Comparison of ENCODE assay signal across 13 mouse cellular contexts in genomic region chr7:67613795-67614463, GRCm38 (mm10). TPM values are rescaled to one million over a fixed set of nuclear protein-coding genes. Genes with fewer than 3 reads are reported as not detected.
DNase-seq lines count a peak whose midpoint lies in the region; ATAC-seq and TF ChIP-seq lines count a peak whose summit lies in the region.
"Had no signal": no experiment of that assay in that cellular context is flagged by ENCODE, and none has a peak within 500 bp of the region (broad histone marks: within the 10 kb centered on the region; RNA-seq: fewer than 3 reads in every experiment).

No protein-coding gene starts in this region.

- peak overlapping the region; percentile 24 for H3K4me2 ChIP-seq in heart, embryonic 12.5 days
- H3K4me2 ChIP-seq in kidney, postnatal 0 days (ENCODE audit: low read length), result no peak overlapping the region
- H3K4me2 ChIP-seq: embryonic facial prominence, embryonic 13.5 days; liver, embryonic 11.5 days; stomach, embryonic 15.5 days had no signal

- no peak for TF ChIP-seq CTCF in kidney, postnatal 0 days (IDR thresholded peaks at IDR 0.05; ENCODE audit: low read depth)

- no peaks in the 10 kb centered on the region for H3K9me3 ChIP-seq in heart, embryonic 12.5 days (replicated peaks)
- no peaks in the 10 kb centered on the region for H3K9me3 ChIP-seq in kidney, postnatal 0 days (replicated peaks; ENCODE audit: low read length)
- H3K9me3 ChIP-seq: embryonic facial prominence, embryonic 13.5 days; stomach, embryonic 15.5 days had no signal

- H3K4me1 ChIP-seq in brown adipose tissue, adult 24 weeks (ENCODE audit: control insufficient read depth, insufficient read depth, insufficient read length, low read length), result peaks cover 10% of the 10 kb centered on the region
- H3K4me1 ChIP-seq in heart, embryonic 12.5 days (replicated peaks), result peaks cover 42% of the 10 kb centered on the region
- no peaks in the 10 kb centered on the region for H3K4me1 ChIP-seq in kidney, postnatal 0 days (replicated peaks; ENCODE audit: insufficient read depth, low read length)
- H3K4me1 ChIP-seq: stomach, embryonic 15.5 days had no signal

- peak overlapping the region; percentile 41 for H3K27ac ChIP-seq in brown adipose tissue, adult 24 weeks (replicated peaks; ENCODE audit: low read depth, low read length)
- peak overlapping the region; percentile 80 for H3K27ac ChIP-seq in heart, embryonic 12.5 days (ENCODE audit: poor library complexity, severe bottlenecking)
- H3K27ac ChIP-seq in kidney, postnatal 0 days, result 0 out of 2 replicates have a peak overlapping the region, but pooled peaks have one; percentile 3
- H3K27ac ChIP-seq: embryonic facial prominence, embryonic 13.5 days; stomach, embryonic 15.5 days had no signal

- H3K4me3 ChIP-seq in brown adipose tissue, adult 24 weeks (ENCODE audit: insufficient read depth, low read depth, low read length), result no peak overlapping the region
- H3K4me3 ChIP-seq in heart, embryonic 12.5 days, result no peak overlapping the region
- H3K4me3 ChIP-seq in kidney, postnatal 0 days (replicated peaks; ENCODE audit: low read depth, low read length), result no peak overlapping the region
- H3K4me3 ChIP-seq: embryonic facial prominence, embryonic 13.5 days; stomach, embryonic 15.5 days had no signal

- no peaks in the 10 kb centered on the region for H3K36me3 ChIP-seq in heart, embryonic 12.5 days
- H3K36me3 ChIP-seq in kidney, postnatal 0 days (ENCODE audit: insufficient read depth, low read length), result no peaks in the 10 kb centered on the region
- H3K36me3 ChIP-seq: embryonic facial prominence, embryonic 13.5 days; stomach, embryonic 15.5 days had no signal

- ATAC-seq in heart, embryonic 12.5 days (ENCODE audit: insufficient number of reproducible peaks, low FRiP score), result peak; percentile 80
- ATAC-seq in kidney, postnatal 0 days (replicated peaks; ENCODE audit: low FRiP score, low read depth), result no peak
- ATAC-seq: intestine, embryonic 16.5 days had no signal

- H3K9ac ChIP-seq in heart, embryonic 12.5 days, result no peak overlapping the region
- no peak overlapping the region for H3K9ac ChIP-seq in kidney, postnatal 0 days (ENCODE audit: low read depth, low read length)
- H3K9ac ChIP-seq: embryonic facial prominence, embryonic 13.5 days; stomach, embryonic 15.5 days had no signal

- 45% methylated on average over 10 of the region's 10 CpGs for WGBS in heart, embryonic 12.5 days
- 56% methylated on average over 10 of the region's 10 CpGs for WGBS in kidney, postnatal 0 days

- H3K27me3 ChIP-seq in heart, embryonic 12.5 days (replicated peaks), result no peaks in the 10 kb centered on the region
- no peaks in the 10 kb centered on the region for H3K27me3 ChIP-seq in kidney, postnatal 0 days (ENCODE audit: insufficient read depth, low read length)
- H3K27me3 ChIP-seq: embryonic facial prominence, embryonic 13.5 days; stomach, embryonic 15.5 days had no signal

- peak; percentile 28 for DNase-seq in kidney, adult 9 months
- DNase-seq in kidney, adult 8-10 months, result no peak
- DNase-seq in kidney, postnatal 0 days (ENCODE audit: low spot score), result peak; percentile 33
- no peak for DNase-seq in Muller cell, postnatal 12 days (ENCODE audit: inconsistent ontology term)
- no peak for DNase-seq in layer of hippocampus, adult 11-12 months (ENCODE audit: low spot score)
- DNase-seq in urinary bladder, adult 18-20 months (ENCODE audit: low spot score in 2 of 2), result no peak
- DNase-seq: adrenal gland, postnatal 25 days had no signal

RNA-seq across cellular contexts. Expression of gene Lrrc28, which starts 31.1 kb away (rescaled TPM):
- polyA plus RNA-seq in brown adipose tissue, adult 24 weeks (2012; ENCODE audit: insufficient read depth, insufficient read length, missing spikeins), result 11.2 and 16.2 TPM in 2 replicates
- 10.3 and 14.9 TPM in 2 replicates for polyA plus RNA-seq in heart, embryonic 12.5 days (2016; fragmentation: Nextera tagmentation; extraction: Ambion mirVana)
- 19.6 and 20.9 TPM in 2 replicates for polyA plus RNA-seq in kidney, postnatal 0 days (2015; fragmentation: Nextera tagmentation; extraction: Ambion mirVana)

RNA-seq across cellular contexts. Expression of gene Ttc23, which starts 33.3 kb away (rescaled TPM):
- 13.3 and 16.1 TPM in 2 replicates for polyA plus RNA-seq in brown adipose tissue, adult 24 weeks (2012; ENCODE audit: insufficient read depth, insufficient read length, missing spikeins)
- 19.2 and 20.6 TPM in 2 replicates for polyA plus RNA-seq in heart, embryonic 12.5 days (2016; fragmentation: Nextera tagmentation; extraction: Ambion mirVana)
- polyA plus RNA-seq in kidney, postnatal 0 days (2015; fragmentation: Nextera tagmentation; extraction: Ambion mirVana), result 25.5 and 25.6 TPM in 2 replicates

Comparison
In these comparisons a context has a peak if more than half of its experiments do, and no peak if none do; other contexts are left out.
1. DNase-seq: peak in kidney, adult 9 months (single experiment) and kidney, postnatal 0 days (single experiment); none in kidney, adult 8-10 months (0 of 2), Muller cell, postnatal 12 days (single experiment), layer of hippocampus, adult 11-12 months (single experiment) and urinary bladder, adult 18-20 months (0 of 2).
2. H3K27ac ChIP-seq: peak in every context shown above with its lines; median percentile 80 in heart, embryonic 12.5 days; 41 in brown adipose tissue, adult 24 weeks; 3 in kidney, postnatal 0 days.